Comparison of ENCODE assay signal across 14 mouse cellular contexts in the genomic region with DNA sequence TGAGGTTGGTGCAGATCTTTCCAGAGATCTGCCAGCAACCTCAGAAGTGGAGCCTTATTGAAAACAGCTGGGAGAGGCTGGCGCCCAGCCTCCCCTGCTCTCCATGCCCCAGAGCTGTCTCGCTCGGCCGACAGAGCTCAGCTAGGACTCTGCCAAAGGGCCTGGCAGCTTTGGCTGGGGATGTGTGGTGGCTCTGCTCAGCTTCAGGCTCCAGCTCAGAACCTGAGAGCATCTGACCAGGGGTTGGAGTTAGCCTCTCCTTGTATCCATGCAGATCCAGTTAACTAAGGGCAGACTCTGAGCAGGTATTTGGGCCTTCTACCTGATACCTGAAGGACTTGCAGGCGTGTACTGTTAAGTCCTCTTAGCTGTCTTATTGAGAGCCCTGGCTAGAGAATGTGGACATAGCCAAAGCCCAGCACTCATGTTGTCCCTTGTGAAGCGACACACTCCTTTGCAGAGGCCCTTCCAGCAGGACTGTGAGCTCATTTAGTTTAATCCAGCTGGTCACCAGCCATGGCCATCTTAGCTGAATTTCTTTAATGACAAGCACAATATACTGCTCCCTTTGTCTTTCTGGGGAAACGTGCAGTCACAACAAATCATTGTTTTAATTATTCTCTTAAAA.
A peak's percentile ranks its signal among the peaks of the same experiment; 100 is the strongest.
DNase-seq lines count a peak whose midpoint lies in the region; ATAC-seq lines count a peak whose summit lies in the region.
"Had no signal": no experiment of that assay in that cellular context is flagged by ENCODE, and none has a peak within 500 bp of the region (broad histone marks: within the 10 kb centered on the region; RNA-seq: fewer than 3 reads in every experiment).

No protein-coding gene starts in this region.

- H3K27me3 ChIP-seq in embryonic facial prominence, embryonic 13.5 days, result no peaks in the 10 kb centered on the region
- no peaks in the 10 kb centered on the region for H3K27me3 ChIP-seq in limb, embryonic 11.5 days (ENCODE audit: control insufficient read depth, insufficient read depth, low read length)
- H3K27me3 ChIP-seq: hindbrain, embryonic 12.5 days had no signal

- 27% methylated on average over 7 of the region's 7 CpGs for WGBS in embryonic facial prominence, embryonic 13.5 days
- 45% methylated on average over 7 of the region's 7 CpGs for WGBS in limb, embryonic 11.5 days

- no peaks in the 10 kb centered on the region for H3K36me3 ChIP-seq in embryonic facial prominence, embryonic 13.5 days
- no peaks in the 10 kb centered on the region for H3K36me3 ChIP-seq in limb, embryonic 11.5 days (ENCODE audit: control insufficient read depth, insufficient read depth, low read length)
- H3K36me3 ChIP-seq: hindbrain, embryonic 12.5 days had no signal

- H3K9ac ChIP-seq in embryonic facial prominence, embryonic 13.5 days, result no peak overlapping the region
- no peak overlapping the region for H3K9ac ChIP-seq in limb, embryonic 11.5 days (ENCODE audit: low read length)
- H3K9ac ChIP-seq: hindbrain, embryonic 12.5 days had no signal

- DNase-seq in kidney, postnatal 4 days, result peak; percentile 28 to 35
- no peak for DNase-seq in kidney, adult 9 months
- DNase-seq in limb, embryonic 11.5 days (ENCODE audit: low spot score), result peak; percentile 68
- peak; percentile 58 for DNase-seq in lung, postnatal 36 days
- DNase-seq in urinary bladder, adult 2 months (ENCODE audit: low spot score), result no peak
- DNase-seq in layer of hippocampus, adult 8-10 months (ENCODE audit: low spot score in 2 of 2), result no peak
- DNase-seq in cerebellum, adult 11-12 months, result no peak
- DNase-seq: cerebellum, postnatal 25 days; heart, adult 18-20 months; kidney, adult 2 months had no signal

- H3K4me1 ChIP-seq in embryonic facial prominence, embryonic 13.5 days, result peaks cover 42% of the 10 kb centered on the region
- H3K4me1 ChIP-seq in limb, embryonic 11.5 days (ENCODE audit: control insufficient read depth, insufficient read depth, low read length), result peaks cover 7% of the 10 kb centered on the region
- H3K4me1 ChIP-seq: hindbrain, embryonic 12.5 days had no signal

- no peak overlapping the region for H3K4me2 ChIP-seq in embryonic facial prominence, embryonic 13.5 days
- no peak overlapping the region for H3K4me2 ChIP-seq in limb, embryonic 11.5 days (ENCODE audit: low read depth, severe bottlenecking)
- H3K4me2 ChIP-seq: hindbrain, embryonic 12.5 days had no signal

- no peak overlapping the region for H3K4me3 ChIP-seq in embryonic facial prominence, embryonic 13.5 days
- no peak overlapping the region for H3K4me3 ChIP-seq in limb, embryonic 11.5 days (ENCODE audit: low read depth, low read length)
- H3K4me3 ChIP-seq: hindbrain, embryonic 12.5 days had no signal

- H3K9me3 ChIP-seq in embryonic facial prominence, embryonic 13.5 days, result peaks cover 5% of the 10 kb centered on the region; the same call in 1 of the 2 replicates
- H3K9me3 ChIP-seq in limb, embryonic 11.5 days (ENCODE audit: control insufficient read depth, low read length), result no peaks in the 10 kb centered on the region

- H3K27ac ChIP-seq in embryonic facial prominence, embryonic 13.5 days, result peak overlapping the region; percentile 82
- H3K27ac ChIP-seq in limb, embryonic 11.5 days (replicated peaks; ENCODE audit: low read depth, low read length), result peak overlapping the region; percentile 45; the same call in 1 of the 2 replicates
- H3K27ac ChIP-seq: hindbrain, embryonic 12.5 days; macrophage had no signal

- ATAC-seq in embryonic facial prominence, embryonic 13.5 days (ENCODE audit: insufficient number of reproducible peaks, insufficient read depth, low FRiP score, low TSS enrichment, low read depth), result peak; percentile 85
- no peak for ATAC-seq in limb, embryonic 11.5 days (ENCODE audit: insufficient number of reproducible peaks, low FRiP score, low TSS enrichment, low read depth)
- ATAC-seq: forebrain, embryonic 14.5 days had no signal

Comparison
In these comparisons a context has a peak if more than half of its experiments do, and no peak if none do; other contexts are left out.
1. DNase-seq: peak in kidney, postnatal 4 days (2 of 2), limb, embryonic 11.5 days (single experiment) and lung, postnatal 36 days (single experiment); none in kidney, adult 9 months (single experiment), urinary bladder, adult 2 months (single experiment), layer of hippocampus, adult 8-10 months (0 of 2) and cerebellum, adult 11-12 months (single experiment).